Mouse (Mus musculus): ENCODE data around the gene Ing3.

DNA sequence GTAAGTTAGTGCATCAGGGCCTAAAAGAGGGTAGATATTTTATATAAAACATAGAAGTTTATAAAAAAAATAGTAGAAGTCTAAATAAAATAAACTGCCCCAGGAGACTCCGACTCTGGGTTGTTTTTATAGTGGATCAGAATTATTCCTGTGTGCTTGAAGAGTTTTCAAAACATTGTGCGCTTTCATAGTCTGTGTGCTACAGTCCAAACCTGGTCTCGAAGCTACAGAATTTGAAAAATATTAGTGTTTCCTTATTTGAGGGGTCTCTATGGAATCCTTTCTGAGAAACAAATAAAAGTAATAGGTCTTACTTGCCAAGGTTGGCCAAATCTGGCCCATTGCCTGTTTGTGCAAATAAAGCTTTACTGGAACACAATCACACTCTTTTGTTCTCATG, 71.9 kb downstream of the Ing3 start:
- no peak for TF ChIP-seq POLR2A (IDR thresholded peaks at IDR 0.05; ENCODE audit: low read depth, low read length)
- no peak for TF ChIP-seq CTCF (IDR thresholded peaks at IDR 0.05; ENCODE audit: borderline replicate concordance, insufficient read depth, low read length)
